Mouse (Mus musculus): Measurements from ENCODE around the gene Gse1.
A peak's percentile ranks its signal among the peaks of the same experiment; 100 is the strongest.

Gene Gse1

GRCm38 (mm10) chr8:120571561-120571960 is 343.3 kb downstream of the Gse1 start:
- no peak for TF ChIP-seq GATA4 (IDR thresholded peaks at IDR 0.05; ENCODE audit: insufficient replicate concordance, low read length)

- TF ChIP-seq GATA4 (IDR thresholded peaks at IDR 0.05; ENCODE audit: insufficient replicate concordance, low read length): no peak
These were observed 344.3 kb downstream of the Gse1 start for GRCm38 (mm10) chr8:120572534-120572933.

- no peak for TF ChIP-seq GATA4 (IDR thresholded peaks at IDR 0.05; ENCODE audit: insufficient replicate concordance, low read length)
These were observed 345.6 kb downstream of the Gse1 start for GRCm38 (mm10) chr8:120573866-120574265.

GRCm38 (mm10) chr8:120574941-120575340 is 346.7 kb downstream of the Gse1 start:
- TF ChIP-seq GATA4 (IDR thresholded peaks at IDR 0.05; ENCODE audit: insufficient replicate concordance, low read length): no peak

DNA sequence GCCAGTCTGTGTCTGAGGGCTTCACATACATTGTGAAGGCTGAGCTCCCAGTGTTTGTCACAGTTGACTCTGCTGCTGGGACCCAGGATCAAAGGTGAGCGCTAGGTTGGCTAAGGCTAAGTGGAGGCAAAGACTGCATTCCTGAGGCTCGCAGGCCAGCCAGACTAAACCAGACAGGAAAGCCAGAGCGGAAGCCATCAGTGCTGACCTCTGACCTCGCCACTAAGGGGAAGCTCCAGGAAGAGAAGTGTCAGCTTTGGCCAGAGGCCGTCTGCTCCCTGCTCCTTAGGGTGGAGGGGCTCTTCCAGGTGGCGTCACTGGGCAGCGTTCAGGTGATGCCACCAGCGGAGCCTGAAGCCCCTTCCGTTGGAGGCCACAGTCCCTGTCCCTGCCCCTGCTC is 347.5 kb downstream of the Gse1 start:
- TF ChIP-seq GATA4 (IDR thresholded peaks at IDR 0.05; ENCODE audit: insufficient replicate concordance, low read length): no peak

- no peak for TF ChIP-seq GATA4 (IDR thresholded peaks at IDR 0.05; ENCODE audit: insufficient replicate concordance, low read length)
These were observed 349.6 kb downstream of the Gse1 start for GRCm38 (mm10) chr8:120577821-120578220.

GRCm38 (mm10) chr8:120580336-120581000 is 352.2 kb downstream of the Gse1 start:
- TF ChIP-seq GATA4 (IDR thresholded peaks at IDR 0.05; ENCODE audit: insufficient replicate concordance, low read length): no peak

DNA sequence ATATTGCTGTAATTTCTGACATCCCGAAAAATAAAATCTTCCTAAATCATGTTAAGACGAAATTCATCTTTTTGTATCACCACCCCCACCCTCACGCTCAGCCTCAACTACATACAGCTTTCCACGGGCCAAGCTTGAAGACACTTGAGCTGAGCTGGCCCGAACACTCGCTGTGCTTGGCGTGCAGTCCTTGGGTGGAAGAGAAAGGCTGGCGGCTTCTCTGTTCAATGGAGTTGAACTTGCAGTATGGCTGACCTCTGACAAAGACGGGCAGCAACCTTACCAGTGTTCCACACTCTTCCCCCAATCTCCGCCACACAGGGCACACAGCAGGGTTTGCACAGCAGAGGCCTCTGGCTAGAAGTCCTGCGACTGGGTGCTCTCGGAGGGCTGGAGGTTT is 353.1 kb downstream of the Gse1 start:
- no peak for TF ChIP-seq GATA4 (IDR thresholded peaks at IDR 0.05; ENCODE audit: insufficient replicate concordance, low read length)

DNA sequence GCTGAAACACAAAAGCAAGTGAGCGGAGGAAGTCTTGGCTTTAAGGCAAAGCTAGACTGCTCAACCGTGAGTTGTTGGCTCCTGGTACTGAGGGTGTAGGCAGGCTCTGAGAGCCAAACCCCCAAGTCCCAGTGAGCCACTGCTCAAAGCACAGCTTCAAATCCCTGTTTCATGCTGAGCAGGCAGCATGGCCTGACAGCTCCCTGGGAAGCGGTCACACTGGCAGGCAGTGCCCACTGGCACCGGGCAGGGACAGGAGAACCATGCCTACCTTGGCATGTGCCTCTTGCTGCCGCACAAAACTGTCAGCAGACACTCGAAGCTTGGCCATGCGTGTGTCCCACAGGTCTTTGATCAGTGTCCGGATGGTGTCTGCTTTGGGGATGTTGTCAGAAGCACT is 353.6 kb downstream of the Gse1 start:
- no peak for TF ChIP-seq GATA4 (IDR thresholded peaks at IDR 0.05; ENCODE audit: insufficient replicate concordance, low read length)

DNA sequence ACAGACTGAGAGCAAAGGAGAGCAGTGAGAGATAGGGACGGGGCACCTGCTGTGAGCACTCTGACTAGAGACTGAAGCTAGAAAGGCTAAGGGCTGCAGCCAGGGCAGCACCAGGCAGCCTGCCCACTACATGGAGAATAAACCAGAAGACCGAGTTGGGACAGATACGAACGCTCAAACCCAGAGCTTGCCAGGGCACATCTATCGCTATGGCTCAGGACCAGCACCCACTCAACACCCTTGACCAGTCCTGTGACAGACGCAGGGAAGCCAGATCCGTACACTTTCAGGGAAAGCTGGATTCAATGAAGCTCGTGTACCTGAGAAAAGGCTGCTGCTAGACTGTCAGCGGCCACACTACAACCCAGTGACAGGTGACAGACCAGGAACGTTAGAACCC is 357.3 kb downstream of the Gse1 start:
- TF ChIP-seq GATA4 (IDR thresholded peaks at IDR 0.05; ENCODE audit: insufficient replicate concordance, low read length): no peak

DNA sequence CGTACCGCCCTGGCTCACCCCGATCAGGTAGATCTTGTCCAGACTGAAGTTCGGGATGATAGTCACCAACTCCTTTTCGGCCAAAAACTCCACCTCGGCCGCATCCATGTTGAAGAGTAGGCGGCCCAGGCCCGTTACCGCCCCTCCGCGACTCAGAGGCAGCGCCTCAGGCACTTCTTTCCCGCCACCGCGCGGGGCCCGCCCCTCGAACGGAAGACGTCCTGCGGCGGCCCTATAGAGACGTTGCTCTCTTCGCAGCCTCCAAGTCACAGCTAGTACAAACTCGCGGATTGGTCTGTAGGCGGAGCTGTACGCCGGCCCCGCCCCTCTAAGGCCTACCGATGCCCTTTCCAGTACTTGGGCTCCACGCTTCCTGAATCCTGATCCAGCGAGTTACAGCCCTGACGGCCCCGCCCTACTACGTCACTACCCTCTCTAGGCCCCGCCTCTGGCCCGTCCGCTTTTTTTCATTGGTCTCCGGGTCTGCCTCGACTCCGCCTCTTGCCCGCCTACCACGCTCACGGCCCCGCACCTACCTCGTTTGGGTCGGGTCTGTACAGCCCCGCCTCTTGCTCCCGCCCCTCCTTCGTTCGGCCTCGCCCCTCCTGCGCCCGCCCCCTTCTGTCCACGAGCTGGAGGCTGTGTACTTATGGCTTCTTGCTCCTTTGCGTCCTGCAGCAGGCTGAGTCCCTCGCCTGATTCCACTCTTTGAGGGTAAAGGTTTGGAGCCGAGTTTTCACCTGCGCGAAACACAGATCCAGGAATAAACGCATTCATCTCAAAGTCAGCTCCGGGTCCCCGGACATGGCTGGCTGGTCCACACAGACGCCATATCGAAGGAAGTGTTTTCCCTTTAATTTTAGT is 360.9 kb downstream of the Gse1 start, which contains the start of gene Gins2:
Gene Gins2 (minus strand): TSS at position 397 of the 864 bp plus-strand sequence.
- TF ChIP-seq GATA4 (IDR thresholded peaks at IDR 0.05; ENCODE audit: insufficient replicate concordance, low read length): peak; percentile 9; the same call in 1 of the 2 replicates

GRCm38 (mm10) chr8:120589921-120590320 is 361.7 kb downstream of the Gse1 start:
- TF ChIP-seq GATA4 (IDR thresholded peaks at IDR 0.05; ENCODE audit: insufficient replicate concordance, low read length): no peak

DNA sequence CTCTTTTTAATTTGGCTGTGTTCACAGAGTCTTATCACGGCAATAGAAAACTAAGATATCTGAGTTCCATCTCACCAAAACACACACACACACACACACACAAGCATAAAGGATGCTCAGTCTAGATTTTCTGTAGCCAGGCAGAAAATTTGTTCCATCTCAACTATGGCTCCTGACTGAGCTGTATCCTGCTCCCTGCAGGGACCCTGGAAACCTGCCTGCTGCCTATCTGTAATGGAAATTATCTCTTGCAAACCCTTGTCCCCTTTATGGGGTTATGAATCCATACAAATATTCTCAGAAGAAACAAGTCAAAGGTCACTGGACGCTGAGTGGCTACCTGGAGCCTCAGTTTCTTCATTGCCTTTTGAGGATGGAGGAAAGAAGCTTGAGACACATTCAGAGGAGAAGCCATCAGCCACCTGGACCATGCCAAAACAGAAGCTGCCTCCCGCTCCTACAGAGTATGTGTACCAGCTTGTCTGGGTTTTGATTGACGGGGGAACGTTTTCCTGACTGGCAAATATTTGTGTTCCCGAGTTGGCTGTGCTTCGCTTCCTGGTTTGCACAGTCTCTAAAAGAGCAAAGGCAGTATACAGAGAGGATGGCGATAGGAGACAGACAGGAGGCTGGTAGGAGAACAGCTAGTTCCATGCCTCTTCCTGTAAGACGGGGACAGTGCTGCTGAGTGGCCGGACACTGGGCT is 363.5 kb downstream of the Gse1 start:
- no peak for TF ChIP-seq GATA4 (IDR thresholded peaks at IDR 0.05; ENCODE audit: insufficient replicate concordance, low read length)

DNA sequence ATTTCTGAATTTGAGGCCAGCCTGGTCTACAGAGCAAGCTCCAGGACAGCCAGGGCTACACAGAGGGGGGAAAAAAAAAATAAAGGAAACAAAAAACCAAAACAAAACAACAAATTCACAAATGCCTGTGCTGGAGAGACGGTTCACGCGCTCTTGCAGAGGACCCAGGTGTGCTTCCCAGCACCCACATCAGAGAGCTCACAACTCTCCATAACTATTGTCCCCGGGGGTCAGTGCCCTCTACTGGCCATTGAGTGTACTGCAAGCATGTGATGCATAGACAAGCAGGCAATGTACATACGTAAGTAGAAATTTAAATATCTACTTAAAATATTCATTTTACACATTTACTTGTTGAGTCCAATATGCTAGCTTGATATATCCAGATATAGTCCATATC is 366.3 kb downstream of the Gse1 start:
- no peak for TF ChIP-seq GATA4 (IDR thresholded peaks at IDR 0.05; ENCODE audit: insufficient replicate concordance, low read length)

- TF ChIP-seq GATA4 (IDR thresholded peaks at IDR 0.05; ENCODE audit: insufficient replicate concordance, low read length): no peak
These were observed 367.7 kb downstream of the Gse1 start for GRCm38 (mm10) chr8:120595963-120596362.

DNA sequence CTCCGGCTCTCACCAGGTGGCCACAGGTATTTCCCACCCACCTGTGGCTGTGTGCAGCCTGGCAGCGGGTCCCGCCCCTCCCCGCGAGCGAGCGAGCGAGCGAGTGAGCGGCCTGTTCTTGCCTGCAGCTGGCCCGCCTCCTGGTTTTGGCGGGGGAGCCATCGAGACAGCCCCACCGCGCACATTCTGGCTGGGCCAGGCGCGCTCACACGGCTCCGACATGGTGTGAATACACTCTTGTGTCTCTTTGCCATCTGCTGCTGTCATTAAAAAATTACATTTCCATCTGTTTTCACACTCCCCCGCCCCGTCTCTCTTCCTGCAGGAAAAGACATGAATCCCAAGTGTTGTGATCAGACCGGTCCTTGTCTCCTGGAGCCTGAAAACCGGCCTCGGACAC is 370.3 kb downstream of the Gse1 start:
- no peak for TF ChIP-seq GATA4 (IDR thresholded peaks at IDR 0.05; ENCODE audit: insufficient replicate concordance, low read length)
